Mouse (Mus musculus) limb, embryonic 12.5 days (tissue): ENCODE results near the gene Inka2. TPM values are rescaled to one million over a fixed set of nuclear protein-coding genes. Genes with fewer than 3 reads are reported as not detected.

Experiments
- ATAC-seq: fragments of 200-750 bp; cut with Nextera tagmentation; 2 replicates; pipeline ENCODE4 v1.8.0; 2017; ENCODE audit warnings: low read depth, moderate TSS enrichment; ENCODE audit not compliant: insufficient number of reproducible peaks, insufficient read depth, low FRiP score, low TSS enrichment
- H3K27ac ChIP-seq: fragments of 300-500 bp; sonication (generic); 2 replicates; pipeline ENCODE4 v1.5.1; 2016; ENCODE audit warnings: mild to moderate bottlenecking, moderate library complexity
- H3K27me3 ChIP-seq: fragments of 300-500 bp; sonication (generic); 2 replicates; pipeline ENCODE4 v1.6.1; 2016; ENCODE audit warnings: mild to moderate bottlenecking, moderate library complexity
- H3K36me3 ChIP-seq: fragments of 300-500 bp; sonication (generic); 2 replicates; pipeline ENCODE4 v1.6.1; 2016; ENCODE audit warnings: mild to moderate bottlenecking, moderate library complexity
- H3K4me1 ChIP-seq: fragments of 300-500 bp; sonication (generic); replicated peaks from 2 replicates; pipeline ENCODE4 v1.6.1; 2016
- H3K4me2 ChIP-seq: fragments of 300-500 bp; sonication (generic); 2 replicates; pipeline ENCODE4 v1.6.1; 2016; ENCODE audit warnings: mild to moderate bottlenecking, moderate library complexity
- H3K4me3 ChIP-seq: fragments of 300-500 bp; sonication (generic); replicated peaks from 2 replicates; pipeline ENCODE4 v1.5.1; 2016; ENCODE audit warnings: mild to moderate bottlenecking
- H3K9ac ChIP-seq: fragments of 300-500 bp; sonication (generic); replicated peaks from 2 replicates; pipeline ENCODE4 v1.6.1; 2016; ENCODE audit warnings: mild to moderate bottlenecking, moderate library complexity
- H3K9me3 ChIP-seq: fragments of 300-500 bp; sonication (generic); 2 replicates; pipeline ENCODE4 v1.6.1; 2016; ENCODE audit warnings: mild to moderate bottlenecking, moderate library complexity
- WGBS: fragments of 180-500 bp; shearing (Covaris S2); methylation state at CpG from one replicate; pipeline ENCODE4 v1.1.7; 2016; 5-methylcytosine and 5-hydroxymethylcytosine counted together
- polyA plus RNA-seq: library from polyadenylated mRNA; unstranded; fragments of >200 nt; fragmentation: Nextera tagmentation; extraction: Ambion mirVana; gene quantifications from 2 replicates; pipeline ENCODE4 v1.2.1, GENCODE M21; 2016

Gene Inka2
- polyA plus RNA-seq, 1 experiment from 2014 or later = 1.6 TPM

GRCm38 (mm10) chr3:105758658-105759057 lies 54.3 kb downstream of the Inka2 start:
- Histone ChIP-seq H3K4me3 (no peak overlapping the region), H3K27ac (no peak overlapping the region), H3K9ac (no peak overlapping the region), H3K4me2 (no peak overlapping the region), H3K4me1 (peaks cover 4% of the 10 kb centered on the region; the same call in 1 of the 2 replicates), H3K27me3 (no peaks in the 10 kb centered on the region), H3K9me3 (no peaks in the 10 kb centered on the region), H3K36me3 (no peaks in the 10 kb centered on the region)
- WGBS = 87% methylated on average over 4 of the region's 4 CpGs
- ATAC-seq = no peak

DNA sequence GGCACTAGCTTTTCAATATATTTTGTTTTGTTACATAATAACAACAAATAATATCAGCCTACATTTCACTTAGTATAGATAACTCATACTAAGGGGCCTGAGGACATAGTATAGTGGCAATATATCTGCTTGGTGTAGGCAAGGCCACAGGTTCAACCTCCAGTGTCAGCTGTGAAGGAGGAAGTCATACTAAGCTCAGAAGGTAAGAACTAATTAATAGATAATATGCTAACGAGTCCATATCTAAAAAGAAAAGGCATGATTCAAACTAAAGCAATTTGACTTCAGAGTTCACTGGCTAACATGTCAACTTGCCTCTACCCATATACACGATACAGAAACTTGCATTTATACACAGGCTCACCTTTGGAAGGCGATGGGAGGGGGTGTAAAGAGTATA lies 55.7 kb downstream of the Inka2 start:
- no peak for ATAC-seq
- 91% methylated on average over 3 of the region's 3 CpGs for WGBS
- Histone ChIP-seq H3K4me3 (no peak overlapping the region), H3K36me3 (no peaks in the 10 kb centered on the region), H3K9me3 (no peaks in the 10 kb centered on the region), H3K27ac (no peak overlapping the region), H3K27me3 (no peaks in the 10 kb centered on the region), H3K9ac (no peak overlapping the region), H3K4me1 (peaks cover 4% of the 10 kb centered on the region; the same call in 1 of the 2 replicates), H3K4me2 (no peak overlapping the region)

- H3K9ac ChIP-seq = no peak overlapping the region
- WGBS = 74% methylated on average over 4 of the region's 4 CpGs
- no peaks in the 10 kb centered on the region for H3K4me1 ChIP-seq
- H3K27ac ChIP-seq = no peak overlapping the region
- H3K36me3 ChIP-seq = no peaks in the 10 kb centered on the region
- no peak overlapping the region for H3K4me2 ChIP-seq
- ATAC-seq = no peak
- no peaks in the 10 kb centered on the region for H3K27me3 ChIP-seq
- no peaks in the 10 kb centered on the region for H3K9me3 ChIP-seq
- H3K4me3 ChIP-seq = no peak overlapping the region
These were observed 58.9 kb downstream of the Inka2 start for GRCm38 (mm10) chr3:105763132-105763851.

- no peak overlapping the region for H3K27ac ChIP-seq
- no peak overlapping the region for H3K4me2 ChIP-seq
- H3K9me3 ChIP-seq = no peaks in the 10 kb centered on the region
- H3K9ac ChIP-seq = no peak overlapping the region
- H3K4me1 ChIP-seq = no peaks in the 10 kb centered on the region
- no peaks in the 10 kb centered on the region for H3K27me3 ChIP-seq
- no peak overlapping the region for H3K4me3 ChIP-seq
- 88% methylated on average over 6 of the region's 6 CpGs for WGBS
- no peaks in the 10 kb centered on the region for H3K36me3 ChIP-seq
- no peak for ATAC-seq
These were observed 64.1 kb downstream of the Inka2 start for GRCm38 (mm10) chr3:105768529-105768928.

- no peak overlapping the region for H3K4me3 ChIP-seq
- no peak overlapping the region for H3K4me2 ChIP-seq
- no peaks in the 10 kb centered on the region for H3K9me3 ChIP-seq
- H3K4me1 ChIP-seq = no peaks in the 10 kb centered on the region
- H3K36me3 ChIP-seq = no peaks in the 10 kb centered on the region
- no peak overlapping the region for H3K9ac ChIP-seq
- no peak for ATAC-seq
- H3K27me3 ChIP-seq = no peaks in the 10 kb centered on the region
- 82% methylated on average over 2 of the region's 2 CpGs for WGBS
- no peak overlapping the region for H3K27ac ChIP-seq
These were observed 65.0 kb downstream of the Inka2 start for GRCm38 (mm10) chr3:105769380-105769779.

Other genes starting within 250 kb of the Inka2 start
- 47.4 and 47.5 TPM in 2 replicates for gene Ddx20, start 17.0 kb upstream of the Inka2 start, polyA plus RNA-seq
- 76.8 and 81.8 TPM in 2 replicates for gene Rap1a, start 96.7 kb downstream of the Inka2 start, polyA plus RNA-seq
- 0.36 TPM in 1 of 2 replicates, not detected in the other for gene Adora3, start 166.3 kb downstream of the Inka2 start, polyA plus RNA-seq
- gene Tmigd3, start 166.3 kb downstream of the Inka2 start, polyA plus RNA-seq = 0.43 TPM in 1 of 2 replicates, not detected in the other
- 0.51 and 0.64 TPM in 2 replicates for gene I830077J02Rik, start 228.1 kb downstream of the Inka2 start, polyA plus RNA-seq